Mouse (Mus musculus) induced T-regulatory cell, adult 2 months (primary cell): ENCODE measurements around the gene Il6ra.

Source experiments
- DNase-seq: peaks from one replicate; pipeline ENCODE4 v3.0.0-alpha.2; 2012; ENCODE audit warnings: low read depth

The Il6ra gene

GRCm38 (mm10) chr3:89912543-89913391, at the start of gene Il6ra:
Il6ra (minus strand) TSS chr3:89913196.
- DNase-seq, result peak; percentile 88

DNA sequence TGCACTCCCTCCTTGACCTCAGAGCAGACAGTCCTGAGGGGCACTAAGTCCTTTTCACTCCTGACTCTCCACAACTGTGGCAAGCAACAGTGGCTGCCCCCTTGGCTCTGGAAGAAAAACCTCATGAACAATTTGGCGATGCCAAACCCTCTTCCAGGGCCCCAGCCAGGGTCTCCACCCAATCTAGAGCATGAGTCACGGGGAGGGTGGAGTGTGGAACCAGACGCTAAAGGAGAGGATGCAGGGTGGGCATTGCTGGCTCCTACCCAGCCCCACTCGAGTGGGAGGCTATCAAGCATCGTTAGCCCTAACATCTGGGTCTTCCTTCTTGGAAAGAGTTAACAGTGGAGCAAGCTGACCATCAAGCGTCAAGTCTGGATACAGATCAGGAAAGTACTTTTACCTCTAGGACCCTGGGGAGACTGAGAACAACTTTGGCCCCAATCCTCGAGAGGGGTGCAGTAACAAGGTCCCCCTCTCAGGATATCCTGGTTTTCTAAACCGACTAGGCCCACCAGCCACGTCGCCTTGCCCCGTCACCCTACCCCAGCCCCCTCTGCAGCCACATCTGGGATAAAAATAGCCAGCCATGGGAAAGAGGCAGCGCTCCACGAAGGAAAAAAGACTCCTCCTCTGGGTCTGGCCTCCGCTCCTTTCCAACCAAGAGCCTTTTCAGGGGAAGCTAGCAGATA, 49.2 kb upstream of the Il6ra start:
- peak; percentile 55 for DNase-seq

GRCm38 (mm10) chr3:89961436-89961835, 48.4 kb upstream of the Il6ra start:
- peak; percentile 69 for DNase-seq

GRCm38 (mm10) chr3:89960469-89960868, 47.5 kb upstream of the Il6ra start:
- DNase-seq, result peak; percentile 96

DNA sequence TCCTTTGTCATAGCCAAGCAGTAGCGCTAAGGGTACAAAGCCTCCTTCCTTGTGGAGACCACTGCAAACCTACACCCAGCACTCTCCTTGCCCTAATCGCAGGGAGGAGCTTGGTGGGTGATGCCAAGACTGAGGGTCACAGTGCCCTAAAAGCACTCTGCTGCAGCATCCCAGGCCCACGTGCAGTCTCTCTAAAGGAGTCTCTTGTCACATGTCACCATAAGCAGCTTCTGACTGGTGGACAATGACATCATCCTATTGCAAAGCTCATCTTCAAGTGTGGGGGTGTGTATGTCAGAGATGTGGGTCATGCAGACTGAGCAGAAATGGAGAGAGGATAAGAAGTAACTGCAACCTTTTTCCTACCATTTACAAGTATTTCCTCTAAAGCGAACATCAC, 46.4 kb upstream of the Il6ra start:
- peak; percentile 40 for DNase-seq

DNA sequence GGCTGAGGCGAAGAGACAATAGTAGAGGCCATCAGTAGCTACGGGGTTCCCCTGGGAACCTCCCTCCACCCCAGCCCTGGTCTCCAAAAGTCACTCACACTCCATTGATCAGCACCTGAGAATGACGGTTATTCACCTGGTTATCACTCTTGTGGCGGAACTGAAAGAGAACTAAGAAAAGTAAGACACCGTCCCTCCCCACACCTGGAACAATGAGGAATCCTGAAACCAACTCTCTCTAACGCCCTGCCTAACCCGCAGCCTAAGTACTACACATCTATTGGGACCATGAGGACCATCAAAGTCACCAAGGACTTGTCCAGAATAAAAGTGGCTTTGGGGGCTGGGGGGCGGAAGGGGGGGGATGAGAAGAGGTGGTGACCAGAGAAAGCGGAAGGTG, 44.9 kb upstream of the Il6ra start:
- no peak for DNase-seq

- no peak for DNase-seq
Measured at GRCm38 (mm10) chr3:89956177-89956971, 43.4 kb upstream of the Il6ra start.

DNA sequence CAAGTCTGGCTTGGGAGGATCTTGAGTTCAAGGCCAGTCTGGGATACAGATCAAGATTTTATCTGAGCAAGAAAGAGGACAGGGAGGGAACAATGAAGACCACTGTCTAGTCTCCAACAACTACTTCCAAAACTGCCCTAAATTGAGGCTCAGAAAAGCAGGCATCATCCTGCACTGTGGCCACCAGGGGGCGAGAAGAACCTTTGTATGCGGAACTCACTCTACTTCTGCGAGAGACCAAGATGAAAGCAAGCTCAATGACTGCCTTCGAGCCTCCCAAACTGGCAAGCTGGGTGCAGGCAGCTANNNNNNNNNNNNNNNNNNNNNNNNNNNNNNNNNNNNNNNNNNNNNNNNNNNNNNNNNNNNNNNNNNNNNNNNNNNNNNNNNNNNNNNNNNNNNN, 40.4 kb upstream of the Il6ra start:
- DNase-seq, result peak; percentile 91

DNA sequence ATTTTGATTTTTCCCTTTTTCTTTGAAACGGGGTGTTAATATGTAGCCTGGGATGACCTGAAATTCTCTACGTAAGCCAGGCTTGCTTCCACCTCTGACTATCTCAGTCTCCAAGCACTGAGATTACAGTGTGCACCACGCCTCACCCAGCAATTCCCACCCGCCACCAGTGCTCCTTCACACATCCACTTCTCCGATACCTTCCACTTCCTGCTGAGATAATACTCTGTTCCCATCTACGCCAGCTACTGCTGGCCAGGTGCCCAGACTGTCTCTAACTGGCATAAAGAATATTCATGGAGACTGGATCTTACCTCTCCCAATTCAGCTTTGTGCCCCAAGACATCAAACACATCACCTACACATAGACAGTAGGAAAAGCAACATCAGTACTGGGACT, 35.7 kb upstream of the Il6ra start:
- no peak for DNase-seq

DNA sequence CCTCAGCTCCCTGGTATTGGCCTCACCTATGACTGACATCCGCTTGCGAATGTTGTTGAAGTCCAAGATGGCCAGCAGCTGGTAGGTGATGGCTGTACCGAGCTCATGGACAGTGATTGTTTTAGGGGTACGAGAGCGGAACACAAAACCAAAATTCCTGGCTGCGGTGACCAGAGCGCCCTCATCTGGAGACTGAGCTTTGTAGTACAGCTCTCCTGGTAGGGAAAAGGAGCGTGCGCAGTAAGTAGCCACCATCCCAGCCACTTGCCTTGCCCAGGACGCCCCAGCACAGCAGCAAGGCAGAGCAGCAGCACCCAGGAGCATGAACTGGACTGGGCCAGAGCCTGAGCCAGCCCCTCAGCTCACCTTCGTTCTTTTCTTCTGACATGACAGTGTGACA, 35.0 kb upstream of the Il6ra start:
- DNase-seq, result no peak

DNA sequence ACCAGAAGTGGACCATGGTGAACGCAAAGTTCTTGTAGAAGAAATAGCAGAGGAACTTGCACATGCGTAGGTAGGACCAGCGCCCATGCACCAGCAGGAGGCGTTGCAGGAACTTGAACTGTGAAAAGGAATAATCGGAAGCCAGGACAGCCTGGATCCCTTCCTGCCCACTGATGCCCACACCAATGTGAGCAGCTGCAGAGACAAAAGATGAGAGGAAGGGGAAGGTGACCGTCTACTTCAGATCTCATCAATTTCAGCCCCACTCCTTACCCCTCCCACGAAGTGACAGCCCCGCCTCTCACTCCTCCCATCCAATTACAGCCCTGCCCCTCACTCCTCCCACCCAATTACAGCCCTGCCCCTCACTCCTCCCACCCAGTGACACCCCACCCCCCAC, 32.0 kb upstream of the Il6ra start:
- DNase-seq, result no peak

- DNase-seq, result no peak
Measured at GRCm38 (mm10) chr3:89942894-89943293, 29.9 kb upstream of the Il6ra start.

- no peak for DNase-seq
Measured at GRCm38 (mm10) chr3:89936495-89936894, 23.5 kb upstream of the Il6ra start.

DNA sequence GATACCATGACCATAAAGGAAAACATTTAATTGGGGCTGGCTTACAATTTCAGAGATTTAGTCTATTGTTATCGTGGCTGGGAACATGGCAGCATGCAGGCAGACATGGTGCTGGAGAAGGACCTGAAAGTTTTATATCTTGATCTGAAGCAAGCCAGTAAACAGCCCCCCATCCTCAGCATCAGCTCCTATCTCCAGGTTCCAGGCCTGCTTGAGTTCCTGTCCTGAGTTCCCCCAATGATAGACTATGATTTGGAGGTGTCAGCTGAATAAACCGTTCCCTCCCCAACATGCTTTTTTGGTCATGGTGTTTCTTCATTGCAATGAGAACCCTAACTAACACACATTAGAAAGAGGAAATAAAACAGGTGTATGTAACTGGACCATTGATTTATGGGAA, 19.9 kb upstream of the Il6ra start:
- no peak for DNase-seq

DNA sequence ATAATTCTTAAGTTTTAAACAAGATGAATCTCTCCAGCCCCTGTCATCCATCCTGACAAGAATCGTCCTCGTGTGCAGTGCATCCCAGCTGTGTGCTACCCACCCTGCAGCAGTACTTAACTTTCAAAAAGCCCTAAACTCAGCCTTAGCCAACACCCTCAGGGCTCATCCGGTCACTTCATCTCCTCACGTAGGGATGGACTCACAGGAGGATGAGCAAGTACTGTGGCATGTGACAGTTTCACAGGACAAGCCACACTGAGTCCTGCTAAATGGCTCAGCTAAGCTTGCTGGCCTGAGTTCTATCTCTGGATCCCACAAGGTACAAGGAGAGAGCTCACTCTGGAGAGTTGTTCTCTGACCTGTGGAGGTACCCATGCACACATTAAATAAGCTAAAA, 16.0 kb upstream of the Il6ra start:
- DNase-seq, result no peak

DNA sequence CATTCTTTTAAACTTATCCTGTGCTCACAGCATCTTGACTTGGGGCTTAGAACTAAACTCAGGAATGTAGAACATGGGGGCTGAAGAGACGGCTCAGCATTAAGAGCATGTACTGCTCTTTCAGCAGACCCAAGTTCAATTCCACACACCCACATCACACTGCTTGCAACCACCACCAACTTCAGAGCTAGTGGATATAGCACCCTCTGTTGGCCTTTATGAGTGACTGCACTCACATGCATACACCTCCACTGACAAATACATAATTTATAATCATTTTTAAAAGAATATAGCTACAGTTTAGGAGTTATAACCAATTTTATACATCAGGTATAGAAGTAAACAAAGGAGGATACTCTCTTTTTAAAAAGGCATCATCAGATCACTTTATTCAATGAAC, 13.4 kb upstream of the Il6ra start:
- peak; percentile 34 for DNase-seq

- peak; percentile 20 for DNase-seq
Measured at GRCm38 (mm10) chr3:89920711-89921110, 7.7 kb upstream of the Il6ra start.

- no peak for DNase-seq
Measured at GRCm38 (mm10) chr3:89917408-89917807, 4.4 kb upstream of the Il6ra start.

GRCm38 (mm10) chr3:89916622-89917021, 3.6 kb upstream of the Il6ra start:
- no peak for DNase-seq

GRCm38 (mm10) chr3:89914700-89915099, 1.7 kb upstream of the Il6ra start:
- no peak for DNase-seq

DNA sequence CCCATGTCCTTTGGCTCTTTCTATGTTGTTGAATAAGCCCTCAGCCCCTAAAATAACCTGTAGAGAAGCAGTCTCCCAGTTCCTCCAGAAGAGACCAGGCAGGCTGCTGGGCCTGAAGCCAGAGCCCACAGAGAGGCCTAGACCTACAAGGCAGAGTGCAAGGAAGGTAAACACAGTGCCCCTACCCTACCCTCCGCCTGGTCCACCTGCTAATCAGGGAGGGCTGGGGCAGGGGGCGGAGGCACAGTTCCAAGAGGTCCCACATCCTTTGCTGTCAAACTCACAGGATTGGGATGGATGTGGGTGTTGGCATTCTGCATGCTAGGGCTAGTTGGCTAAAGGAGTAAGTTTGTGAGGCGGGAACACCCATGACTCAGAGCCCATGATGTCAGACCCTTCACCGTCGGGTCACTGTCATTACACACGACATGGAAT, 871 bp downstream of the Il6ra start:
- no peak for DNase-seq

GRCm38 (mm10) chr3:89911207-89911606, 1.8 kb downstream of the Il6ra start:
- DNase-seq, result peak; percentile 71
